Mouse (Mus musculus) hindbrain, embryonic 14.5 days (tissue): ENCODE measurements at regions not wholly inside any gene's neighbourhood (a gene's known extent, or its start where the extent isn't known, plus 50 kb on each side); places are given as distances from the start of the nearest gene placed in this dataset.

Experiments
- ATAC-seq: fragments of 200-750 bp; cut with Nextera tagmentation; 2 replicates; pipeline ENCODE4 v1.8.0; 2017; ENCODE audit warnings: moderate number of reproducible peaks, mild to moderate bottlenecking, moderate TSS enrichment, moderate library complexity; ENCODE audit not compliant: low FRiP score
- DNase-seq: peaks from one replicate; pipeline ENCODE4 v3.0.0-alpha.2; 2015; ENCODE audit warnings: low spot score
- H3K27ac ChIP-seq: fragments of 300-500 bp; sonication (generic); 2 replicates; pipeline ENCODE4 v1.5.1; 2014; ENCODE audit warnings: mild to moderate bottlenecking, moderate library complexity
- H3K27me3 ChIP-seq: fragments of 300-500 bp; sonication (generic); 2 replicates; pipeline ENCODE4 v1.6.1; 2014; ENCODE audit warnings: mild to moderate bottlenecking, low read length, mixed read lengths; ENCODE audit not compliant: control insufficient read depth, insufficient read depth
- H3K36me3 ChIP-seq: fragments of 300-500 bp; sonication (generic); replicated peaks from 2 replicates; pipeline ENCODE4 v1.6.1; 2014; ENCODE audit not compliant: control insufficient read depth, insufficient read depth
- H3K4me1 ChIP-seq: fragments of 300-500 bp; sonication (generic); replicated peaks from 2 replicates; pipeline ENCODE4 v1.6.1; 2014; ENCODE audit warnings: antibody characterized with exemption, low read length, mixed read lengths; ENCODE audit not compliant: control insufficient read depth, insufficient read depth
- H3K4me2 ChIP-seq: fragments of 300-500 bp; sonication (generic); replicated peaks from 2 replicates; pipeline ENCODE4 v1.6.1; 2014; ENCODE audit warnings: mild to moderate bottlenecking, moderate library complexity
- H3K4me3 ChIP-seq: fragments of 300-500 bp; sonication (generic); replicated peaks from 2 replicates; pipeline ENCODE4 v1.5.1; 2014; ENCODE audit warnings: mild to moderate bottlenecking, low read length
- H3K9ac ChIP-seq: fragments of 300-500 bp; sonication (generic); 2 replicates; pipeline ENCODE4 v1.6.1; 2014
- H3K9me3 ChIP-seq: fragments of 300-500 bp; sonication (generic); 2 replicates; pipeline ENCODE4 v1.6.1; 2016; ENCODE audit warnings: low read length; ENCODE audit not compliant: control insufficient read depth
- WGBS: fragments of 180-500 bp; shearing (Covaris S2); extraction: QIAGEN DNeasy Blood & Tissue Kit; methylation state at CpG from one replicate; pipeline ENCODE4 v1.1.7; 2014; 5-methylcytosine and 5-hydroxymethylcytosine counted together

DNA sequence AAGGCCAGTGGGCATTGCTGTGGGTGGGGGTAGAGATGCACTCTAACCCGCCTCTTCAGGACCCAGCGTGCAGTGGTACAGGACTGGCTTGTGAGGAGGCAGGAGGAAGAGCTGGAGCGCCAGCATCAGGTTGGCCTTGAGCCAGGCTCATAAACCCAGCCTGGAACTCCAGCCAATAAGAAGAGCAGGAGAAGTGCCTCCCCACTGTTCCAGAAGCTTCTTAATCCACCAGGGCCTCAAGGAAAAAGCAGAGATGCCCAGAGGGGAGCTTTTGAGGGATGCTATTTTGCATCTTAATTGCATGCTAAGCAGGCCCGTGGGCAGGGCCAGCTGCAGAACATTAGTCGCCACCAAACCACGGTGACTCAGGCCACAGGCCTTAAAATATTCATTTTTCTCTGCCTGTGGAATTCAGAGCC lies 161.4 kb upstream of the Zc3h12a start:
- Histone ChIP-seq H3K9me3 (0 out of 2 replicates have a peak, but pooled peaks cover 6% of the 10 kb centered on the region), H3K9ac (no peak overlapping the region), H3K27me3 (no peaks in the 10 kb centered on the region), H3K4me2 (no peak overlapping the region), H3K27ac (no peak overlapping the region), H3K4me3 (no peak overlapping the region), H3K4me1 (peaks cover 11% of the 10 kb centered on the region; the same call in 1 of the 2 replicates), H3K36me3 (no peaks in the 10 kb centered on the region)
- WGBS: 25% methylated on average over 6 of the region's 6 CpGs
- ATAC-seq: peak; percentile 76
- peak; percentile 36 for DNase-seq

DNA sequence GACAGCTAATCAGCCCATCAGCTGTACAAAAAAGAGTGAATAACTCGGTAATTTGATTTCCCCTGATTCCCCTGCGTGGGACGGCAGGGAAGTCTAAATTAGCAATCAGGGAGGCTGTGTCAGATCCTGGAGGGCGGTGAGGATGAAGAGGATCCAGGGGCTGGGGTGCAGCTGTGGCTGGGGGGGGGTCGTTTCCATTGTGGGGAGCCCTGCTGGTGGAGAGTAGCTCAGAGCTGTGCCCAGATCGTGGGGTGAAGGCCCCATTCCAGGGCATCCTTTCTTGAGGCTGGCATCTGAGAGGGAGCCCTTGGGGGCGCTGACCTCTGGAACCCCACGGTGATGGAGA lies 155.3 kb upstream of the Zc3h12a start:
- WGBS: 19% methylated on average over 8 of the region's 8 CpGs
- H3K9me3 ChIP-seq: no peaks in the 10 kb centered on the region
- ATAC-seq (no peak; the same call in 1 of the 2 replicates), DNase-seq (no peak)
- H3K27me3 ChIP-seq: no peaks in the 10 kb centered on the region; the same call in 1 of the 2 replicates
- H3K9ac ChIP-seq: no peak overlapping the region; the same call in 1 of the 2 replicates
- peaks cover 8% of the 10 kb centered on the region for H3K4me1 ChIP-seq
- H3K4me3 ChIP-seq: no peak overlapping the region
- no peak overlapping the region; the same call in 1 of the 2 replicates for H3K27ac ChIP-seq
- H3K4me2 ChIP-seq: peak overlapping the region; percentile 44
- no peaks in the 10 kb centered on the region for H3K36me3 ChIP-seq

DNA sequence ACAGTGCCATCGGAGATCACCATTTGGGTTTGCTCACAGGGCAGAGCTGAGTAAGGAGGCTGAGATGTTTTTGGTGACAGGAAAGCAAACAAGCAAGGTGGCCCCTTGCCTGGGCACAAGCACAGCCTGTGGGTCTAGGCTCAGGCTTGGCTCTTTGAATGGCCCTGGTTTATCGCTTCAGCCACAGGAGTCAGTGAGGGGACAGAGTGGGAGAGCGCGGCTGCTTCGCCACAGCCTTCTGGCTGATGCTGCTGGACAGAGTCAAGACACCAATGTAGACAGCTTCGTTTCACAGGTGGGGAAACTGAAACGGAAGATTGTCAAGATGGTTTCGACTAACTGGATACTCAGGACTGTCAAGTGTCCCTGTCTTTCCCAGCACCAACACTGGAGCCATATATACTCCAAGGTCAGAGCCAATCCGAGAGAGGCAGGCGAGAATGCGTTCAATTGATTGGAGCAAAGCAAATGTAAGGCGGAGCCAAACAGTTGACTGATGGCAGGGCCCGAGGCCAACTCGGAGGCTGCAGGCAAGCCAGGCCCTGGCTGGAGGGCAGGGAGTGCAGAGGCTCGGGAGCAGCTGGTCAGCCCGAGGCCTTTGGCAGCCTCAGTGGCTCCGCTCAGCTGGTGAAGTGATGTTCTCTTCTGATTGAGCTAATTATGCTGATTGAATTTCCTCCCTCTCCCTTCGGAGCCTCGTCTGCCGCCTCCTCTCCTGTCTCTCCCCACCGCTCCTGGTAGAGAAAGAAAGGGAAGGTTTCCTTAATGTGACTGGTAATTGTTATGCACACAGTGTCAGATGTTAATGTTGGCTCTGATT lies 154.7 kb upstream of the Zc3h12a start:
- Histone ChIP-seq H3K36me3 (no peaks in the 10 kb centered on the region), H3K9ac (no peak overlapping the region; the same call in 1 of the 2 replicates), H3K4me1 (peaks cover 8% of the 10 kb centered on the region), H3K4me2 (peak overlapping the region; percentile 44), H3K4me3 (no peak overlapping the region), H3K9me3 (no peaks in the 10 kb centered on the region), H3K27ac (no peak overlapping the region; the same call in 1 of the 2 replicates), H3K27me3 (no peaks in the 10 kb centered on the region; the same call in 1 of the 2 replicates)
- DNase-seq: peak; percentile 88
- peak; percentile 89 for ATAC-seq
- 15% methylated on average over 21 of the region's 21 CpGs for WGBS

DNA sequence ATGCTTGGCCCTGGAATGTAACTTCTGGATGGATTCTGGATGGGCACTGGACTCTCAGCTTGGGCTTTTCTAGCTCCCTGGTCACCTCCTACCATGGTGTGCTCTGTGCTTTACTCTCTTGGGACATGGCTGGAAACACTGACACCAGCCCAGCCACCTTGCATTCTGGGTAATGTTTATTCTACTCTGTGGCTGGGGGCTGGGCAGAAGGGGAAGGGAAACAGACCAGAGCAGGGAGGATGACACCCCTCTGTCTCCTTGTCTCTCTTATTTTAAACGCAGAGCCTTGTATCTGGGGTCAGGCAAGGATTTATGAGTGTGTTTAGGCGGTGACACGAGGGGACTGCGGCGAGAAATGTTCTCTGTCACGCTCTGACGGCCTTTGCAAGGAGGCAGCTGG lies 151.5 kb upstream of the Zc3h12a start:
- Histone ChIP-seq H3K4me1 (peaks cover 16% of the 10 kb centered on the region), H3K9ac (no peak overlapping the region), H3K27me3 (peaks cover 13% of the 10 kb centered on the region), H3K27ac (no peak overlapping the region), H3K36me3 (no peaks in the 10 kb centered on the region), H3K4me2 (no peak overlapping the region), H3K9me3 (no peaks in the 10 kb centered on the region), H3K4me3 (no peak overlapping the region)
- DNase-seq (no peak), ATAC-seq (no peak)
- WGBS: 31% methylated on average over 7 of the region's 7 CpGs

DNA sequence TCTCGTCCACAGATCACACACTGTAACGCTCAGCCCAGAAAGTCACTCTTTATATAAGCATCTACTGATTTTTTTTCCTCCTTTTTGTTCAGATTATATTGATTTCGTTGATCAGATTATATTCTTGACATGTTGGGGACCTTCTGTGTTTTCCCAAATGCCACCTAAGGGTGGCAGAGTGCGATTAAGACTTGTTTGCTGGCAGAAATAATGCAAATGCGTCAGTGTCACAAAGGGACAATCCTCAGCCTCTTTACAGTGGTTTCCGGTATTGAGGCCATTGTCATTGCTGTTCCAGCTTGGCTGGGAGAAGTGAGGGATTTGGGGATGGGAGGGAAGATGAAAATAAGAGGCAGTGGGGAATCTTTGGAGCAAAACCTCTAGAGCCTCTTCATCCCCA lies 149.2 kb upstream of the Zc3h12a start:
- H3K9ac ChIP-seq: no peak overlapping the region
- DNase-seq (no peak), ATAC-seq (no peak)
- H3K4me1 ChIP-seq: peaks cover 7% of the 10 kb centered on the region; the same call in 1 of the 2 replicates
- no peaks in the 10 kb centered on the region for H3K36me3 ChIP-seq
- H3K27ac ChIP-seq: no peak overlapping the region
- H3K9me3 ChIP-seq: no peaks in the 10 kb centered on the region
- no peak overlapping the region for H3K4me2 ChIP-seq
- peaks cover 13% of the 10 kb centered on the region for H3K27me3 ChIP-seq
- no peak overlapping the region for H3K4me3 ChIP-seq
- WGBS: 62% methylated on average over 6 of the region's 6 CpGs

DNA sequence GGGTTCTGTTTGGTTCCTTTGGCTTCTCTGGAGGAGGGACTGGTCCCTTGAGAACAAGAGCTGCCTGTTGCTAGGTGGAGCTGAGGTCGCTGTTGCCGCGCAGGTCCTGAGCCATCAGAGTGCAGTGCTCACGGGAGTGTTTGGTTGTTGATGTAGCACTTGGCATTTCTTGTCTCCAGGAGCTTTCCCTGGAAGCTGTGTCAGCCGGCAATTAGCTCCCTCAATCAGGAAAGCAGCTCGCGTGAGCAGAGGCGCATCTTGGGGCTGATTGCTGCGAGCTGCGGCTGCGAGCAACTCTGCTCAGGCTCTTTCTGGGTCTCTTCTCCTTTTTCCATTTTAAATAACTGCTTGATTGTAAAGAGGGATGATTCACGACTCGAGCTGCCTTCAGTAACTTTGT lies 147.6 kb upstream of the Zc3h12a start:
- H3K27me3 ChIP-seq: peaks cover 13% of the 10 kb centered on the region
- peak overlapping the region; percentile 31 for H3K4me2 ChIP-seq
- DNase-seq (peak; percentile 38), ATAC-seq (0 out of 2 replicates have a peak, but pooled peaks have one; percentile 31)
- no peaks in the 10 kb centered on the region for H3K9me3 ChIP-seq
- peaks cover 7% of the 10 kb centered on the region; the same call in 1 of the 2 replicates for H3K4me1 ChIP-seq
- H3K9ac ChIP-seq: peak overlapping the region; percentile 12; the same call in 1 of the 2 replicates
- 0 out of 2 replicates have a peak overlapping the region, but pooled peaks have one; percentile 16 for H3K27ac ChIP-seq
- H3K36me3 ChIP-seq: no peaks in the 10 kb centered on the region
- 2% methylated on average over 13 of the region's 13 CpGs for WGBS
- no peak overlapping the region for H3K4me3 ChIP-seq

DNA sequence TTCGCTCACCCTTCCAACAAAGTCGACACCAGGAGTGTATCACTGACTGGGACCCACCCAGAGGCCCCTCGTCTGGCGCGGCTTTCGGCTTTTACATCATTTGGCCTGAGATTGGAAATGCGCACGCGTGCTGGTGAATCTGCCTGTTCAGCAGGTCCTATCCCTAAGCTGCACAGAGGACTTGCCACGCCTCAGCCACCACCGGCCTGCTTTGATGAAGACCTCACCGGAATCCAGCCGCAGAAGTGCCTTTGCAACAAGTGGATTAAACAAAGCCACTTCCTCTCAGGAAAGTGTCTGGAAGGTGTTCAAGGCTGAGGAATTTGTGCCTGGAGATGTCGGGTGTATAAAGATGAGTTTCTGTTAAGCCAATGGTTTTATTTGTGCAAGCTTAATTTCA lies 143.3 kb upstream of the Zc3h12a start:
- Histone ChIP-seq H3K9ac (no peak overlapping the region), H3K9me3 (no peaks in the 10 kb centered on the region), H3K4me1 (peaks cover 7% of the 10 kb centered on the region; the same call in 1 of the 2 replicates), H3K36me3 (no peaks in the 10 kb centered on the region), H3K27me3 (peaks cover 1% of the 10 kb centered on the region; the same call in 1 of the 2 replicates), H3K4me2 (no peak overlapping the region), H3K27ac (no peak overlapping the region), H3K4me3 (no peak overlapping the region)
- ATAC-seq: no peak
- no peak for DNase-seq
- WGBS: 73% methylated on average over 14 of the region's 14 CpGs

DNA sequence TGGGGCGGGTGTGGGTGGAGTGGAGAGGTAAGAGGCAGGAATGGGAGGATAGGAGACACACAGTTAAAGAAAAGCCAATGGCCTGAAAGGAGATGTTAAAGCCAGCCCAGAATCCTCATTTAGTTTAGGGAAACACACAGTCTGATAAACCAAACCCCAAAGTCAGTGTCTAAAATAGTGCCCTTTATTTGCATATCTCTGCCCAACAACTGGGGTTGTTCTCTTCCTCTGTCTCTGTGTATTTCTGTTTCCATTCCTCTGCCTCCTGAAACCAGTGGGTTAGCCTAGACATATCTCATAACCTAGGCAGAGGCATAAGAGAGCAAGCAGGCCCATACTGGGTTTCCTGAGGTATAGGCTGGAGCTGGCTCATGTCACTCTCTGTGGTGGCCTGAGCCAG lies 138.6 kb upstream of the Zc3h12a start:
- ATAC-seq (no peak), DNase-seq (no peak)
- Histone ChIP-seq H3K4me1 (peaks cover 9% of the 10 kb centered on the region; the same call in 1 of the 2 replicates), H3K4me2 (no peak overlapping the region), H3K27me3 (no peaks in the 10 kb centered on the region), H3K9me3 (no peaks in the 10 kb centered on the region), H3K9ac (no peak overlapping the region), H3K36me3 (no peaks in the 10 kb centered on the region), H3K4me3 (no peak overlapping the region), H3K27ac (no peak overlapping the region)
- 94% methylated on average over 1 of the region's 1 CpGs for WGBS

DNA sequence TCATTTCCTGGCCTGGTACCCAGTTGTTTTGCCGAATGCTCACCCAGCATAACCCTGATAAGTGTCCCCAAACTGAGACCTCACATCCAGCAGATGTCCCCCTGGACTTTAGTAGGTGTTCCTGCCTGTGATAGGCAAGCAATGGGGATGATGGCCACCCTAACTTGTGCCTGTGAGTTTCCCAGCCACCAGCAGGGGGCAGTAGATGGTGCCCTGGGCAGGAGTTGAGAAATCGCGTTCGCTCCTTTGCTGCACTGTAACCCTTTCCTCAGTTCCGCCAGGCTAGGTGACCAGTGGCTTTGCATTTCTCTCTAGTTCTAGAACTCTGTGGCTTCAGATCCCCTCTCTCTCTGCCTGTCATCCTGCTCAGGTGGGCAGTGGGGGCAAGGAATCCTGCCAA lies 137.9 kb upstream of the Zc3h12a start:
- H3K9ac ChIP-seq: no peak overlapping the region
- H3K4me2 ChIP-seq: no peak overlapping the region
- no peak overlapping the region for H3K4me3 ChIP-seq
- no peak for ATAC-seq
- no peak for DNase-seq
- no peaks in the 10 kb centered on the region for H3K36me3 ChIP-seq
- WGBS: 20% methylated on average over 5 of the region's 5 CpGs
- H3K4me1 ChIP-seq: peaks cover 13% of the 10 kb centered on the region; the same call in 1 of the 2 replicates
- H3K9me3 ChIP-seq: no peaks in the 10 kb centered on the region
- H3K27ac ChIP-seq: no peak overlapping the region
- H3K27me3 ChIP-seq: no peaks in the 10 kb centered on the region
